Mouse (Mus musculus) frontal cortex, postnatal 25 days (tissue): ENCODE results near the gene Fam196b.
A peak's percentile ranks its signal among the peaks of the same experiment; 100 is the strongest.

Experiments
- DNase-seq, 2 experiments: peaks; one replicate each; pipeline ENCODE4 v3.0.0; 2022; ENCODE audit warnings: low spot score in 2 of 2

The Fam196b gene

DNA sequence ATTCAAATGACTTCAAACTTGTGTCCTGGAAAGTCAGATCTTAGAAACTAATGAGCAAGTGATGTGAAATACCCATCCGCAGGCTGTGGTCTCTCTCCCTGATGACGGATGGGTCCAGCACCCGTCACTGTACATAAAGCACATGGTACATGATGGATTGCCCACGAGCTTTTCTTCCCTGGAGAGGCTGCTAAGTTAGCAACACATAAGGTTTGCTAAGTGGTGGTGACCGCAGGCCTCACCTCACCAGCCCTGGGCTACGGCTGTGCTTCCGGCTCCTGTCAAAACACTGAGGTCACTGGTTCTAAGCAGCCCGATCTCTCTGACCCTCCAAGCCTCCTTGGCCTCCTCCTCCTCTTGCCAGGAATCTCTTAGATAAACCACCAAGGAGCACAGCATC, 91.7 kb downstream of the Fam196b start:
- no peak for DNase-seq

DNA sequence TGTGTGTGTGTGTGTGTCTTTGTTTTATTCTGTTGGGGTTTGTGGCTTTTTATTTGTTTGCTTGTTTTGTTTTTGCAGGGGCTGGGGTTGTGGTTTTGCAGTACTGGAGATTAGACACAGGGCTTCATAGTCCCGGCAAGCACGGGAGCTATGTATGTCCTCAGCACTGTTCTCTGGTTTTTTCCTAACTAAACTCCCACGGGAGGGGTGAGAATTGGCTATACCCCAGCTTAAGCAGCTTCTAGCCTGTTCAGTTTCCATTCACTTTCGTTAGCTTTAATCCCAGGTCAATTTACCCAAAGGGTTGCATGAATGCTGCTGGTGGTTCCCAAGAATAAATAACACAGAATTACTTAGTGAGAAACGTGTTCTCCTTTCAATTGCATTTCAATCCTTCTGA, 92.2 kb downstream of the Fam196b start:
- DNase-seq, result no peak

DNA sequence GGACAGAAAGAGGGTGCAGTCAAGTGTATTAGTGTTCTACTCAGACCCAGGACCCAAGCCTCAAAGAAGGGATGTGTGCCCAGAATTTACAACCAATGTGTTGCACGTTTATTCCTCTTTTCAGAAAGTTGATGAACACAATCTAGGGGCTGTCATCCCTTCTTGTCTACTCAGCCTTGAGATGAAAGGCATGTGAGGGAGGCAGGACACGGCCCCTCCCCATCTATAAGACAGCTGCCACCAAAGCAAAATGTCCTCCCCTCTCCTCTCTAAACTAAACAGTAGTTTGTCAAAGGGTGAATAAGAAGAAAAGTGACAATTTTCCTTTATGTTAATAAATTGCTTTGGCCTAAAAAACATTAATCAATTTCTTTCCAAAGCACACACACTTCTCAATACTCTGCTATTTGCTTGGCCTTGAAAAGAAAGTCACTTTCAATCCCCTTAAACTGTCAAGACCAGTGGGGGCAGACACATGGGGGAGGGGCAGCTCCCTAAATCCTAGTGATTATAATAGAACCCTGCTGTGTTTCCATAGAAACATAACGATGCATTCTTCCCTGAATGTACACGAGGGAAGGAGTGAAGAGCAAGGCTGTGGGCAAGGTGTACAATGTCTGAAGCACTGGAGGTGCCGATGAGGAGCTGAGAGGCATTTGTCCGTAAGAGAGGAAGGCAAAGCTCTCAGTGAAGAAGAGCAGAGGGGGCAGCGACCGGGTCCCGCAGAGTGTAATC, 101.4 kb downstream of the Fam196b start:
- DNase-seq, result no peak

- DNase-seq, result no peak
Measured at GRCm38 (mm10) chr11:34416619-34416979, 102.0 kb downstream of the Fam196b start.

GRCm38 (mm10) chr11:34421061-34421460, 106.4 kb downstream of the Fam196b start:
- peak; percentile 17 to 29 for DNase-seq

DNA sequence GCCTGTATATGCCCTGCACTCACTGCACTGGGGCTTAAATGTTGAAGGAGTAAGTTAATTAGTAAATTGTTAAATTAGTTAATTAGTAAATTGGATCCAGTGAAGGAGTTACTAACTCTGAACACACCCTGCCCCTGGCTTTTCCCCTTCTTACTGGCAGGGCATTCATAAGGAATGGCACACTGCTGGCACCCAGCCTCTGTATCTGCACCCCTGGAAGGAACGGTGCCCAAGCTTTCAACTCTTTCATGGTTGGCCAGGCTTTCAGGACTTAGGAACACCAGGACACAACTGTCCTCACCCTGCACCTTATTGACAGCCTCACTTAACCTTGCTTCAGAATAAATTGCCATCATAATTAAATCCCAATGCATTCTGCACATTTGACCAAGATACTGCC, 109.9 kb downstream of the Fam196b start:
- DNase-seq, result no peak

DNA sequence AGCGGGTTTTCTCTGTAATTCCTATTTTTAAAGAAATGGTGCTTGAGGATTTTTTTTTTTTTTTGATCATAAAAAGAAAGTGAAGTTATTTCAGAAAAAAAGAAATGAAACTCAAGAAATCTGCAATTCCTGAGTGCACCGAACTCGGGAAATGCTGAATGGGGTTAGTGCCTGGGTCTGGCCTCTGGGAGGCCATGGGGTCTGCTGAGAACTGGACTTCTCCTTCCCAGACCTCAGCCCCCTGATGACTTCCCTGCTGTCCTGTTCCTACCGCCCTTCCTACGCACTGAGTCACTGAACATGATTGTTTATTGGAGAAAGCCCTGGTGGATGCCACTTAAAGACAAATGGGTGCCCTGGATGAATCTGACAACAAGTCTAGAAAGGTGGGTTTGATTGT, 112.6 kb downstream of the Fam196b start:
- DNase-seq, result no peak

DNA sequence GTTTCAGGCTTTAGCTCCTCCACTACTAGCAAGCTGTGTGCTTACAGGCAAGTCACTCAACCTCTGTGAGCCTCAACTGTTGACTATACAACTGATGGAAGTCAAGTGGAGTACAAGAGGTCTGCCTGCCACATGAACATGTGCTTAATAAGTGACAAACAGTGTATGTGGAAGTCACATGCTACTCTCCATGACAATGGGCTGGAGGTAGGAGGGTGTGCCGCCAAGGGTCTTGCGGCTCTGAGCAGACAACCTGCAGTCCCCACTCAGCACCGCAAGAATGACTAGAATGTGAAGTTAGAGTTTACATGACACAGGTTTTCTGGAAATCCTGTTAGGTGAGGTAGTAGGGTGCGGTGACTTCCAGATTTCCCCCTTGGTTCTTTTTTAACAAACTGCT, 116.3 kb downstream of the Fam196b start:
- DNase-seq, result no peak

DNA sequence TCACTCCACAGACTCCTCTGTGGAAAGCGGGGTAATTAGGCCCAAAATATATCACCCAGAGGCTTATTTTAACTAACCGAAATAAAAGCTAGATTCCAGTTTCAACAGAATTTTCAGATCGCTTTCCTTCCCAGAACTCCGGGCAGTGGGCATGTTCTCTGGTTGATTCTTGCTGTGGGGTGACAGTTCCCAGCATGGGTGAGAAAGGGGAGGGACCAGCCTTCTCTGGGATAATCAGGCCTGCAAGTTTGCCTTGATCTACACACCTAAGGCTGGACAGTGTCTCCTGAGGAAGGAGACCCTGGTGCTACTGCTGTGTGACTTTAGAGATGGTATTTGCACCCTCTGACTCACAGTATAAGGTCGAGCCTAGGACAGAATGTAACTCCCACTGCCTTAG, 116.7 kb downstream of the Fam196b start:
- DNase-seq, result no peak

GRCm38 (mm10) chr11:34431978-34432377, 117.4 kb downstream of the Fam196b start:
- no peak for DNase-seq

- DNase-seq, result no peak
Measured at GRCm38 (mm10) chr11:34437446-34437845, 122.8 kb downstream of the Fam196b start.

GRCm38 (mm10) chr11:34438429-34438828, 123.8 kb downstream of the Fam196b start:
- DNase-seq, result no peak

- DNase-seq, result no peak
Measured at GRCm38 (mm10) chr11:34447891-34448290, 133.3 kb downstream of the Fam196b start.

DNA sequence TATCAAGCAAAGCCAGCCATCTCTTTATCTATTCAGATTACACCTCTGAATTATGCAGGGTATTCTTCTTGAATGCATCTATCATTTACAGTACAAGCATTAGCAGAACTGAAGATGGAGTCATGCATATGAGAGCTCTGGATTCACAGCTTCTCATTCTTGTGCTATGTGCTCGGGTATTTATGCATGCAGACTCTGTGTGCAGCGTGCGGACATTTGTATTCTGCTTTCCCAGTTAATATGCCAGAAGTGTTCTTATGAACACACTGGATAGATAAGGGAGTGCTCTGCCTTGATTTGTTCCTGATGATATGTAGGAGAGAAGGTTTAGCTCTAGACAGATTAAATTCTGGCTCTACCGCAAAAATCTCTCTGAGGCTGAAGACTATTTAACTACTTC, 135.3 kb downstream of the Fam196b start:
- no peak for DNase-seq

DNA sequence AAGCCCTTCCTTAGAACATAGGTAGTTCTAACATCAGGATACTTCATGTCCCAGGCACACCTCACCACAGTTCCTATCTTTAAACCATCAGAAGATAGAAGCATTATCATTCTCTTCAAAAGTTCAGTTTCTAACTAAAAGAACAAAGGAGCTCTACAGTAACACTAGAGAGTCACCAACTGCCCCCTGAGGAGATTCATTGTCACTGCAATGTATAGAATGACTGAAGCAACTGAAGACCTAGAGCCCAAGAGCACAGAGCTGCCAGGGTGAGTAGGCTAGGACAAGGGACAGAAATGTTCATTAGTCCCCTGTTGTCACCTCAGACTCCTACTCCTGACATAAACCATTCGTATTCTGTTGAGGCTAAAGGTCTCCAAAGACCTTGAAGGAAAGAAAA, 152.4 kb downstream of the Fam196b start:
- DNase-seq, result no peak

DNA sequence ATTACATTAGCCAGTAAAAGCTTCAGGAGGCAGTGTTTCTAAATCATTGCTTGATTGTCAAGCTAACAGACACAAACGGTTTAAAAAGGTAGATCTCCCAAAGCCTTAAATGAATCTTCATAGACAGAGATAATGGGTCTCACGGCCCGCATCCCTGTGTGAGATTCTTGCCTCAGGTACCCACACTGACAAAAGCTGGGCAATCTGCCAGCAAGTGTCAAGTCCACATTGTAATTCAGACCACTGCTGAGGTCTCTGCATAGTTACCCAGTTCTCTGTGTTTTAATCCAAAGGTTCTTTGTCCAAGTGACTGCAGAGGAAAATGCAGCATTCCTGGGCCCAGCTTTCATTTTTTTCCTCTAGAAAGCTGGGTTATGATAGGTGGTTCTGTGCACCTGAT, 153.9 kb downstream of the Fam196b start:
- no peak for DNase-seq

- DNase-seq, result no peak
Measured at GRCm38 (mm10) chr11:34469792-34470191, 155.2 kb downstream of the Fam196b start.
